Mouse (Mus musculus) olfactory bulb, adult 2 months (tissue): ENCODE measurements at regions not wholly inside any gene's neighbourhood (a gene's known extent, or its start where the extent isn't known, plus 50 kb on each side); places are given as distances from the start of the nearest gene placed in this dataset.

Experiments
- CTCF ChIP-seq: fragments of 200-500 bp; IDR thresholded peaks from 2 replicates; pipeline ENCODE4 v1.5.1; 2012; ENCODE audit warnings: low read depth, mild to moderate bottlenecking, low read length, moderate library complexity; ENCODE audit not compliant: insufficient read depth
- POLR2A ChIP-seq: fragments of 200-500 bp; IDR thresholded peaks from 2 replicates; pipeline ENCODE4 v1.6.1; 2012; ENCODE audit warnings: mild to moderate bottlenecking, low read depth, low read length, moderate library complexity; ENCODE audit not compliant: insufficient read depth

DNA sequence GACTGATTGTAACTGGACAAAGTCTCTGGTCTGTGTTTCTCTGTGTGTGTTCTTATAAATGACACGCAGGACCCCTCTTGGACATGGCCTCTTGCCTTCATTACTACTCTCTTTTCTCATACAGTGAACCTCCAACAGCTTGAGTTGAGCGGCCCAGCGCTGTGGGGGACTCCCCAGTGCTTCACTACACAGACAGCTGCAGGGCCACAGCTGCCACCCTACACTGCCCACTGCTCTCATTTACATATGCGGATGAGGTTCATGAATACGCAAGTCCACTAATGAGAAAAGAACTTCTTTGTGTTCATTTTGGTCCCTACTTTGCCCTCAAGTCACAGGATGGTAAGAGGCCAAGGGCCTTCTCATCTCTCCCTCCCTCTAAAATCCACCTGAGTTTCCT, 183.4 kb upstream of the Bcl6 start:
- TF ChIP-seq POLR2A, result no peak
- TF ChIP-seq CTCF, result no peak
